Mouse (Mus musculus) small intestine, adult 2 months (tissue): ENCODE measurements at regions not wholly inside any gene's neighbourhood (a gene's known extent, or its start where the extent isn't known, plus 50 kb on each side); places are given as distances from the start of the nearest gene placed in this dataset.

Experiments used
- CTCF ChIP-seq: fragments of 200-500 bp; IDR thresholded peaks from 2 replicates; pipeline ENCODE4 v1.5.1; 2012; ENCODE audit warnings: low read depth, mild to moderate bottlenecking, control low read depth, inconsistent platforms, low read length, moderate library complexity, mixed read lengths; ENCODE audit not compliant: insufficient replicate concordance, insufficient read length; ENCODE audit errors: extremely low read depth
- POLR2A ChIP-seq: fragments of 200-500 bp; IDR thresholded peaks from 2 replicates; pipeline ENCODE4 v1.6.1; 2012; ENCODE audit warnings: low read depth, mild to moderate bottlenecking, control low read depth, inconsistent platforms, low read length, moderate library complexity

DNA sequence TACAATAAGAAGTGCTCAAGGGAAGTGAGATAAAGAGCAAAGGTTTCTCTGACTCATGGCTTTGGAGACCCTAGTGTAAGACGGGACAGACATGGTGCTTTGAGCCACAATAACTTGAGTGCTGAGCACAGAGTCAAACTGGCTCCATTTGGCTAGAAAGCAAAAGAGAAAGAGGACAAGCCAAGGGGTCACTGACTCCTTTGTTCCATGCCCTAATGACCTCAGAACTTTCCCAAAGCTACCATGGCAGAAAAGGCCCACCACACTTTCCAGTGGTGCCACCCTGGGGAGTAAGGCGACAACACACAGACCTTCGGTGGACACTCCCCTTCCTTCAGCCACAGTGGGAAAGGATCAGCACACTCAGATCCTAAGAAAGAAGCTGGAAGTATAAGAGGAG, 186.8 kb downstream of the Gm10260 start:
- no peak for TF ChIP-seq POLR2A
- TF ChIP-seq CTCF = no peak
